Comparison of ENCODE assay signal across 12 mouse cellular contexts in the genomic region with DNA sequence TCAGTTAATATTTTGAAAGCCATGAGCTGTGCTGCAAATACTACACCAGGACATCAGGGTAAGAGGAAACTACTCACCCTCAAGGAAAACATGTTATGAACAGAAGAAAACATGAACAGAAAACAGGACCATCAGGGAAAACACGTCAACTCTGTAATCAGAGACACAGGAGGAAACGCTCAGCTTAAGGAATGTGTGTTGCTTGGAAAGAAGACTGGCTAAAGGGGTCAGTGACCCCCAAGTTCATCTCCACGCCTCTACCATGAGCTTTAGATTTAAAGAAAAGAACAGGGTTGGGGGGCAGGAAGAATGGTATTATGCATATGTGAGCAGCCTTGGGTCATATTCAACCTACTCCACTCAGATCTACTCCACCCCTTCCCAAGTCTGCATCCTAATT.
DNase-seq lines count a peak whose midpoint lies in the region; ATAC-seq lines count a peak whose summit lies in the region.
"Had no signal": no experiment of that assay in that cellular context is flagged by ENCODE, and none has a peak within 500 bp of the region (broad histone marks: within the 10 kb centered on the region; RNA-seq: fewer than 3 reads in every experiment).

No protein-coding gene starts in this region.

- H3K4me1 ChIP-seq in heart, embryonic 13.5 days, result peaks cover 64% of the 10 kb centered on the region
- H3K4me1 ChIP-seq in kidney, embryonic 16.5 days (ENCODE audit: insufficient read depth, low read length), result peaks cover 47% of the 10 kb centered on the region
- peaks cover 71% of the 10 kb centered on the region for H3K4me1 ChIP-seq in embryonic facial prominence, embryonic 13.5 days
- H3K4me1 ChIP-seq in limb, embryonic 13.5 days, result peaks cover 51% of the 10 kb centered on the region

- H3K9ac ChIP-seq in heart, embryonic 13.5 days, result no peak overlapping the region
- H3K9ac ChIP-seq in kidney, embryonic 16.5 days (replicated peaks; ENCODE audit: low read length), result no peak overlapping the region
- H3K9ac ChIP-seq in embryonic facial prominence, embryonic 13.5 days, result no peak overlapping the region
- no peak overlapping the region for H3K9ac ChIP-seq in limb, embryonic 13.5 days
- H3K9ac ChIP-seq: lung, embryonic 14.5 days; neural tube, embryonic 12.5 days had no signal

- H3K9me3 ChIP-seq in heart, embryonic 13.5 days, result no peaks in the 10 kb centered on the region
- no peaks in the 10 kb centered on the region for H3K9me3 ChIP-seq in kidney, embryonic 16.5 days (ENCODE audit: low read length)
- H3K9me3 ChIP-seq in embryonic facial prominence, embryonic 13.5 days, result no peaks in the 10 kb centered on the region
- no peaks in the 10 kb centered on the region; the same call in 1 of the 2 replicates for H3K9me3 ChIP-seq in limb, embryonic 13.5 days
- H3K9me3 ChIP-seq: neural tube, embryonic 12.5 days had no signal

- no peaks in the 10 kb centered on the region for H3K36me3 ChIP-seq in heart, embryonic 13.5 days
- no peaks in the 10 kb centered on the region for H3K36me3 ChIP-seq in kidney, embryonic 16.5 days (ENCODE audit: insufficient read depth, low read length)
- no peaks in the 10 kb centered on the region for H3K36me3 ChIP-seq in embryonic facial prominence, embryonic 13.5 days
- H3K36me3 ChIP-seq in limb, embryonic 13.5 days, result no peaks in the 10 kb centered on the region
- H3K36me3 ChIP-seq: neural tube, embryonic 12.5 days had no signal

- no peaks in the 10 kb centered on the region for H3K27me3 ChIP-seq in heart, embryonic 13.5 days (replicated peaks)
- no peaks in the 10 kb centered on the region for H3K27me3 ChIP-seq in kidney, embryonic 16.5 days (ENCODE audit: insufficient read depth, low read length)
- no peaks in the 10 kb centered on the region for H3K27me3 ChIP-seq in embryonic facial prominence, embryonic 13.5 days
- H3K27me3 ChIP-seq in limb, embryonic 13.5 days, result no peaks in the 10 kb centered on the region
- H3K27me3 ChIP-seq: neural tube, embryonic 12.5 days had no signal

- H3K4me2 ChIP-seq in heart, embryonic 13.5 days, result peak overlapping the region; percentile 30
- peak overlapping the region; percentile 26 for H3K4me2 ChIP-seq in kidney, embryonic 16.5 days (replicated peaks; ENCODE audit: low read depth, low read length)
- peak overlapping the region; percentile 42 for H3K4me2 ChIP-seq in embryonic facial prominence, embryonic 13.5 days
- peak overlapping the region; percentile 0; the same call in 1 of the 2 replicates for H3K4me2 ChIP-seq in limb, embryonic 13.5 days (replicated peaks)
- H3K4me2 ChIP-seq: lung, embryonic 14.5 days; neural tube, embryonic 12.5 days had no signal

- peak overlapping the region; percentile 58 for H3K27ac ChIP-seq in heart, embryonic 13.5 days (replicated peaks)
- H3K27ac ChIP-seq in kidney, embryonic 16.5 days (ENCODE audit: low read length), result peak overlapping the region; percentile 63
- peak overlapping the region; percentile 30 for H3K27ac ChIP-seq in embryonic facial prominence, embryonic 13.5 days
- H3K27ac ChIP-seq in limb, embryonic 13.5 days, result no peak overlapping the region
- H3K27ac ChIP-seq: neural tube, embryonic 12.5 days had no signal

- H3K4me3 ChIP-seq in heart, embryonic 13.5 days, result no peak overlapping the region
- no peak overlapping the region for H3K4me3 ChIP-seq in kidney, embryonic 16.5 days (ENCODE audit: low read length)
- no peak overlapping the region for H3K4me3 ChIP-seq in embryonic facial prominence, embryonic 13.5 days
- H3K4me3 ChIP-seq in limb, embryonic 13.5 days, result no peak overlapping the region
- H3K4me3 ChIP-seq: neural tube, embryonic 12.5 days had no signal

- intact Hi-C loops in heart, postnatal 10 days (cut with DNase I), result no loop called here
- intact Hi-C loops in left cerebral cortex, postnatal 36 days (cut with DNase I), result no loop called here

- WGBS in heart, embryonic 13.5 days, result 48% methylated on average over 3 of the region's 3 CpGs
- 24% methylated on average over 3 of the region's 3 CpGs for WGBS in kidney, embryonic 16.5 days
- 9% methylated on average over 3 of the region's 3 CpGs for WGBS in embryonic facial prominence, embryonic 13.5 days
- WGBS in limb, embryonic 13.5 days, result 55% methylated on average over 3 of the region's 3 CpGs

- DNase-seq in heart, postnatal 10 days, result no peak
- no peak for DNase-seq in kidney, adult 8-10 months
- DNase-seq in left cerebral cortex, postnatal 36 days (ENCODE audit: low spot score in 2 of 2), result no peak
- DNase-seq: cerebellum, adult 8-10 months; layer of hippocampus, adult 9-11 months; thymus, postnatal 25 days had no signal

- ATAC-seq in heart, embryonic 13.5 days (ENCODE audit: extremely low read depth, insufficient number of reproducible peaks, low FRiP score, low TSS enrichment), result no peak
- no peak for ATAC-seq in kidney, embryonic 16.5 days (ENCODE audit: low FRiP score, low TSS enrichment)
- no peak for ATAC-seq in embryonic facial prominence, embryonic 13.5 days (ENCODE audit: insufficient number of reproducible peaks, insufficient read depth, low FRiP score, low TSS enrichment, low read depth)
- ATAC-seq in limb, embryonic 13.5 days (ENCODE audit: low FRiP score, low read depth), result no peak
